Mouse (Mus musculus) erythroblast, embryonic 14.5 days (primary cell): Measurements from ENCODE around the gene Bpnt1.

Source experiments
- GATA1 ChIP-seq: IDR thresholded peaks from 2 replicates; pipeline ENCODE4 v1.6.1; 2012; ENCODE audit warnings: low read length, inconsistent platforms, mixed read lengths
- TAL1 ChIP-seq: IDR thresholded peaks from 3 replicates; pipeline ENCODE4 v1.6.1; 2012; ENCODE audit warnings: low read length, inconsistent platforms, mixed read lengths

GRCm38 (mm10) chr1:185291336-185291735, 40.6 kb upstream of the Bpnt1 start:
- TF ChIP-seq GATA1, result no peak
- no peak for TF ChIP-seq TAL1
